Mouse (Mus musculus) E14TG2a.4 (cell line): ENCODE results near the gene Mfsd6.
"Not testable (repeated sequence)": the region's sequence is repeated elsewhere in the genome, so short reads cannot be mapped to it uniquely, and the experiment has no call there.

ENCODE experiments used
- CTCF ChIP-seq: conservative IDR thresholded peaks from 2 replicates; pipeline ENCODE4 v1.5.1; 2014; ENCODE audit warnings: low read length
- NANOG ChIP-seq: IDR thresholded peaks from 2 replicates; pipeline ENCODE4 v1.6.1; 2014; ENCODE audit warnings: borderline replicate concordance, low read length, mixed read lengths
- POU5F1 ChIP-seq: IDR thresholded peaks from 2 replicates; pipeline ENCODE4 v1.6.1; 2014; ENCODE audit warnings: low read length, borderline replicate concordance

DNA sequence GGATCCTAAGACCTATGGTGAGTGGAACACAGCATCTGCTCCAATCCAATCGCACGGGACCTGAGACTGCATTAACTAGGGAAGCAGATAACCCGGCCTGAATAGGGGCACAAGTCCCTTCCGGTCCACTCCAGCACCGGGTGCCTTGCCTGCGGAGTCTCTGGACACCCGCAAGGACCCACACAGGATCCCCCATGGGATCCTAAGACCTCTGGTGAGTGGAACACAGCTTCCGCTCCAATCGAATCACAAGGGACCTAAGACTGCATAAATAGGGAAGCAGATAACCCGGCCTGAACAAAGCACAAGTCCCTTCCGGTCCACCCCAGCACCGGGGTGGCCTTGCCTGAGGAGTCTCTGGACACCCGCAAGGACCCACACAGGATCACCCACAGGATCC is 32.8 kb downstream of the Mfsd6 start:
- not testable (repeated sequence) for TF ChIP-seq CTCF, NANOG, POU5F1
